Mouse (Mus musculus): ENCODE data around the gene Ube2z.

Ube2z gene

GRCm38 (mm10) chr11:96058309-96058708 is 6.9 kb downstream of the Ube2z start:
- CTCF ChIA-PET: no interaction called here

DNA sequence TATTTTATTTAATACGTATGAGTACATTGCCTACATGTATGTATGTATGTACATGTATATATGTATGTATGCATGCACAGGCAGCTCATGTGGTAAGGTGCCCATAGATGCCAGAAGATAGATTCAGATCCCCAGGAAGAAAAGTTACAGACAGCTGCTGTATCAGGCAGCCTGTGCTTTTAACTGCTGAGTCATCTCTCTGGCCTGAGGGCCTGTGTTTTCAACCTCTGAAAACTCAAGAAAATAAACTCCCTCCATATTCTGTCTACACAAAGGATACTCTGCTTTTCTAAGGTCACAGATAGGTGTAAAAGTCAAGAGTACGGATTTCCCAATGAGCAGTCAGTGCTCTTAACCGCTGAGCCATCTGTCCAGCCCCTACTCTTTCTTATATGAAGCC is 14.3 kb downstream of the Ube2z start:
- CTCF ChIA-PET: no interaction called here

GRCm38 (mm10) chr11:96049939-96050338 is 15.2 kb downstream of the Ube2z start:
- CTCF ChIA-PET: no interaction called here

DNA sequence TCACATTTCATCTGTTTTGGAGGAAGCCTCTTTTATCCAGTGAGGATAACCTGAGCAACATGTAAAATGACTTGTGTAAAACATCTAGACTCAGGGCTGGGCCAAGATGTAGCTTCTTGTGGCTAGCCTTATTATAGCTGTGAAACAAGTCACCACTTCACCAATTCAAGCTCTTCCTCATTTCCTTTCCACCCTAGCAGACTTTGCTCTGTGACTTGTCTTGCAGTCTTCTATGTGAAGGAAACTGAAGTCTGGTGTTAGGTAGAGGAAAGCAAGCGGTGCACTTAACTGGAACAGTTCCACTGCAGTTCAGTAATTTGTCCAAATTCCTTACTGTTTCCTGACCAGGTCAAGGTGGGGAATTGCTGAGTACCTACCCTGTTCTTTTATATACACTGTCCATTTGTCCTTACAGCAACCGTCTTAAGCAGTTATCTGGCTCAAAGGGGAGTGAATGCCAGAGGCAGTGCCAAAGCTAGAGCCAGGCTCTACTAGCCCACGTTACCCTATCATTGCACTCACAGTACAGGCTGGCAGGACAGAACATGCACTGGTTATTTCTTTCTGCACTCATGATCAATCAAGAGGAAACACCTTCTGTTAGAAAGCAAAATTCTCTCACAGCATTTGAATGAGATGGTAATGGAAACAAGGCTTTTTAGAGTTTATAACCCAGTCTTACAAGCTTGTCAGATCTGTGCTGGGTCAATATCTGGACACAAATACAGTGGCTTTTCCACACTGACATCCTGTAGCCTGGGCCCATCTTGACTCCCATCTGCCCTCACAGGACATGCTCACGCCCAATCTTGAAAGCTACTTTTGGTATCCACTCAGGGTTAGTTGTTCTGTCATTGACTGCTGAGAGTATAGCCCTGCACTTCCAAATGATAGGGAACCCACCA is 17.5 kb downstream of the Ube2z start:
- CTCF ChIA-PET: interaction anchor here (0.6 kb wide), 1 partner anchor 872 kb away, joined by 4 read pairs; no protein-coding TSS in a partner anchor

DNA sequence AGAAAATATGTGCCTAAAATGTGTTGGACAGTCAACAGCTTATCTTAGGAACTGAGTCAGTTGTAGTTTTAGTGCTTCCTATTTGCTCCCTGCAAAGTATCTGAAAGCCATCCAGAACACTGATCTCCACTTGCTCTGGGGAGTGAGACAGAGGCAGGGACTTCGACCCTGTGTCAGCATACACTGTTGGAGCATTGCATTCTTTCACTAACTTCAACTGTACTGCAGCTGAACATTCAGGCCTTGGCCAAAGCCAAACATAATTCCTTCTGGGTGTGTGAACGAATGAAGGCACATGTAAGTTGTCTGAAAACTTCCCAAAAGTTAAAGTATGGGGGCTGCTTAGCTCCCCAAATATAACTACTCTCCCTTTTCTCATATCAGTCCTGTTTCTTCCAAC is 18.4 kb downstream of the Ube2z start:
- CTCF ChIA-PET: no interaction called here

- CTCF ChIA-PET: no interaction called here
Observed at GRCm38 (mm10) chr11:96046028-96046427, 19.2 kb downstream of the Ube2z start.

DNA sequence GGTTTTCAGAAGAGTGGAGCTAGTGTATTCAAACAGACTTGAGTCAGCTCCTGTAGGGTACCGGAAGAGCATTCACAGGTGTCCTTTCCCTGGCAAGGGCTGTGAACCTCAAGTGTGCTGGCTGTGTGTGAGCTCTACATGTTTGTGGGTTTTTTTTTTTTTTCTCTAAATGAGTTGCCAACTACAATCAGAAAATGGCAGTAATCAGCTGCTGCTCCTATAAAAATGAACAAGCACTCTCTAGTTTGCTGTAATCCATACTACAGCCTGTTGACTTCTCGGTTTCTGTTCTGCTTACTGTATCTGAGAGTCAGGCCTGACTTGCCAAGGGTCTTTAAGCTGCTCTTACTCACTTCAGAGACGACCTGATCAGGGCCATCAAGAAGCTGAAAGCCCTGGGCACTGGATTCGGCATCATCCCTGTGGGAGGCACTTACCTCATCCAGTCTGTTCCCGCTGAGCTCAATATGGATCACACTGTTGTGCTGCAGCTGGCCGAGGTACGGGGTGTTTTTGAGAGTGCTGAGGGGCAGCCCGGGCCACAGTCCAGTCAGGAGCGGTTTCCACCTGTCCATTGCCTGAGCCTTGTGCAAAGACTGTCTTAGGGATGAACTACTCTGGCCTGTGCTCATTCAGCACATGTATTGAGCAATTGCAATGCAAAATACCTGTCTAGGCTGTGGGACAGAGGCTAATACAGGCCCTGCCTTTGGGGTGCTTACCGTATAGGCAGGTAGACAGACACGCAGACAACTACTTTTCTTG is 20.2 kb downstream of the Ube2z start:
- CTCF ChIA-PET: no interaction called here

- CTCF ChIA-PET: no interaction called here
Observed at GRCm38 (mm10) chr11:96038560-96038959, 26.6 kb downstream of the Ube2z start.

GRCm38 (mm10) chr11:96037499-96037898 is 27.7 kb downstream of the Ube2z start:
- CTCF ChIA-PET: no interaction called here

GRCm38 (mm10) chr11:96035133-96035532 is 30.1 kb downstream of the Ube2z start:
- CTCF ChIA-PET: interaction anchor here (1.3 kb wide), 1 partner anchor 30 kb away, joined by 3 read pairs; the partner anchor contains the start of gene Ube2z

GRCm38 (mm10) chr11:96034596-96035052 is 30.6 kb downstream of the Ube2z start, which contains the start of gene Snf8:
Gene Snf8, plus strand, starts transcription at chr11:96034885.
- CTCF ChIA-PET: interaction anchor here (0.6 to 1.3 kb wide), 3 partner anchors 31 to 121 kb away, joined by 3 to 7 read pairs (median 4); partner anchors contain the start of gene Ube2z

- CTCF ChIA-PET: interaction anchor here (0.6 to 1.3 kb wide), 4 partner anchors 31 to 729 kb away, joined by 3 to 7 read pairs (median 4); partner anchors contain the start of gene Ube2z
Observed at GRCm38 (mm10) chr11:96034116-96034515, 31.1 kb downstream of the Ube2z start.

DNA sequence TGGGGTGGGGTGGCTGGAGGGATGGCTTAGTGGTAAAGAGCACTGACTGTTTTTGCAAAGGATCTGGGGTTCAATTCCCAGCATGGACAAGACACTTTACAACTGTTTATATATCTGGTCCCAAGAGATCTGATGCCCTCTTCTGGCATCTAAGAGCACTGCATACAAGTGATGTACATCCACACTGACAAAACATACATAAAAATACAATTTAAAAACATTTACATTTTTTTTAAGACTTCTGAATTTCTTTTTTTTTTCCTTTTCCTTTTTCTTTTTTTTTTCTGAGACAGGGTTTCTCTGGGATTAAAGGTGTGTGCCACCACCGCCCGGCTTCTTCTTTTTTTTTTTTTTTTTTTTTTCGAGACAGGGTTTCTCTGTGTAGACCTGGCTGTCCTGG is 31.9 kb downstream of the Ube2z start:
- CTCF ChIA-PET: no interaction called here

GRCm38 (mm10) chr11:96031701-96032100 is 33.5 kb downstream of the Ube2z start:
- CTCF ChIA-PET: no interaction called here

DNA sequence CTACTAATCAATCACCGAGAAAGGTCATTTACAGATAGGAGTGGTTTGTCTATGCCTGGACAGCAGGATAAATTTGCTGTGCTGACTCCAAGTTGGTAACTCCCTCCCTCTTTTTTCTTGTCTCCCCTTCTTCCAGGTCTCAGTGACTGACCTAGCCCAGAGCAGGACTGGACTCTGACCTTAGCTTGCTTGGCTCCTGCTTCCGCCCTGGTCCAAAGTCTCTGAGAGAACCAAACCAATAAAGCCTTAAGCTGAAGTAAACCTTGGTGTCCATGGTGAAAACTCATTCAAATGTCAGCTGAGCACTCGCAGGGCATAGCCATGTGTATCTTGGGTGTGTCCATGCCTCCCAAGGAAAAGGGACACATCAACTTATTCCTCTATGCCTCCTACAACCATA is 34.6 kb downstream of the Ube2z start:
- CTCF ChIA-PET: no interaction called here

DNA sequence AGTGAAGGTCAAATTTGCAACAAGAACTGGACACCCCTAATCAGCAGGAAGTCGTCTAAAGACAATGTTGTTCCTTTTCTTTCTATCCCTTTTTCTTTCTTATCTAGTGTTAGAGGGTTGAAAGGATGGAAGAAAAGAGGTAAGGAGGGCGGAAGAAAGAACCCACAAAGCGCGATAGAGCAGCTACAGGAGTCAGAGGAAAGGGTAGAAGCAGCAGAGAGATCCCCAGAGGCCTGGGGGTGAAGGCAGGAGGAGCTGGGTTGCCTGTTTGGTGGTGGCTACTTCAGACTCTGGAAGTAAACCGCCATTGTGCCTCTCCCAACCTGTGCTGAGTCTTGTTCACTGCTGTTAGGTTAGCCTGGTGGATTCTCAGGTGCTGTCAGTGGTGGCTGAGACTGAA is 37.1 kb downstream of the Ube2z start:
- CTCF ChIA-PET: no interaction called here

GRCm38 (mm10) chr11:96020622-96021021 is 44.6 kb downstream of the Ube2z start:
- CTCF ChIA-PET: no interaction called here

DNA sequence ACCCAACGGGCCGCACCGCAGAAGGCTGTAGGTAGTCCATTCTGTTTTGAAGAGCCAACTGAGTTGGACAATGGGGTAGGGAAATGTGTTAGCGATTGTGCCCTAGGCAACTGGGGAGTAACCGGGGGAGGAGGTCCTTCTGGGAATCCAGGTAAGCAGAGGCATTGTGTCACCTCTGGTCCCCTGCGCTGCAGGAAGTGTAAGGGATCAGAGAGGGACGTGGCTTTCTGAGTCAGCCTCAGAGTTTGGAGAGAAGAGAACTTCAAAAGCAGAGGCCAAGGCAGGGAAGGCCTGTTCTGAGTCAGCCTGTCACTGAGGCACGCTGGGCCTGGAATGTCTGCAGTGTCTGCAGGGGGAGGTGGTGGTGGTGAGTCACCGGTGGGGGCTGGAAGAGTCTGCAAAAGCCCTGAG is 47.2 kb downstream of the Ube2z start:
- CTCF ChIA-PET: no interaction called here

- CTCF ChIA-PET: no interaction called here
Observed at GRCm38 (mm10) chr11:96015421-96015820, 49.8 kb downstream of the Ube2z start.

GRCm38 (mm10) chr11:96011982-96012381 is 53.2 kb downstream of the Ube2z start:
- CTCF ChIA-PET: interaction anchor here (0.7 kb wide), 1 partner anchor 469 kb away, joined by 3 read pairs; no protein-coding TSS in a partner anchor

DNA sequence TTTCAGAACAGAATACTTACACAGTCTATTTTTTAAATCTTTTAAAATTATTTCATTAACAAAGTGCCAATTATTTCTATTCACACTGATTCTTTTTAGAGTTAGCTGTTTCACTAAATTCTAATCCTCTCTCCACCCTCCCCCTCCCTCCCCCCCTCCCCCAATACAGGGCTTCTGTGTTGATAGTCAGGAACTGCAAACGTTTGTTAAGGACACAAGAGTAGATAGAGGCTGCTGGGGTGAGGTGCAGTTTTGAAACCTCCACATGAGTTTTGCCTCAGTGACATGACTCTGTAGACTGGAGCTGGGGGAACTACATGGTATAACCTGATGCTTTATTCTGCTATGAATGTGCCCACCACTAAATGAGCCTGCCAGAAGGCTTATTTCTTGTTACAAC is 56.4 kb downstream of the Ube2z start:
- CTCF ChIA-PET: interaction anchor here (0.6 kb wide), 1 partner anchor 540 kb away, joined by 3 read pairs; no protein-coding TSS in a partner anchor

DNA sequence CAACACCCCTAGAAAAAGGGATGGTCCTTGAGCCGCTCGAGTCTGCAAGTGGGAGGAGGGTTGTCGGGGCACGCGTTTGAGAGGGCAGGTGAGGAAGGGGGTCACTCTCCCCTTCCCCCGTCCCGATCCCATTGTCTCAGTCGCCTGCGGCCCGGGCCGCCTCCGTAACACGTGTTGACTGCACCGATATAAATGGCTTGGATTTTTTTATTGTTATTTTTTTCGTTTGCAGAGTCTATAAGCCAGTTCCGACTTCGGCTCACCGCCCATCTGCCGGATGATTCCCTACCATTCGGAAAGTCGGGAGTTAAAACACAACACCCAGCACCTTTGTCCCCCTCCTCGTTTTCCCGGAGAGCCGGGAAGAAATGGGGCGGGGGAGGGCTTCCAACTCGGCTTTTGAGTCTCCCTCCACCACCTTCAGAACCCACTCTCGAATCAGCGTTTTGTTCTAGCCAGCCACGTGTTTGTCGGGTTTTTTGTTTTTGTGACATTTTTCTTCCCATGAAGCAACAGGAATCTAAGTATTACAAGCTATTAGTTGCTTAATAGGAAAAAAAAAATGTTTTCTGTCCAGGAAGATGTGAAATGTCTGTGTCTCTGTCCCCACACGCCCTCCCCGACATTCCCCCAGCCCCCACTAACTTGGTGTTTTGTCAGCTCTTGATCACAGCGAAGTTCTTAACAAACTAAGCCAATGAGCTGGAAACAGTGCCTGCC is 57.5 kb downstream of the Ube2z start:
- CTCF ChIA-PET: no interaction called here

All from spleen, embryonic (tissue).